8 mouse cellular contexts compared by ENCODE assay signal in the genomic region with DNA sequence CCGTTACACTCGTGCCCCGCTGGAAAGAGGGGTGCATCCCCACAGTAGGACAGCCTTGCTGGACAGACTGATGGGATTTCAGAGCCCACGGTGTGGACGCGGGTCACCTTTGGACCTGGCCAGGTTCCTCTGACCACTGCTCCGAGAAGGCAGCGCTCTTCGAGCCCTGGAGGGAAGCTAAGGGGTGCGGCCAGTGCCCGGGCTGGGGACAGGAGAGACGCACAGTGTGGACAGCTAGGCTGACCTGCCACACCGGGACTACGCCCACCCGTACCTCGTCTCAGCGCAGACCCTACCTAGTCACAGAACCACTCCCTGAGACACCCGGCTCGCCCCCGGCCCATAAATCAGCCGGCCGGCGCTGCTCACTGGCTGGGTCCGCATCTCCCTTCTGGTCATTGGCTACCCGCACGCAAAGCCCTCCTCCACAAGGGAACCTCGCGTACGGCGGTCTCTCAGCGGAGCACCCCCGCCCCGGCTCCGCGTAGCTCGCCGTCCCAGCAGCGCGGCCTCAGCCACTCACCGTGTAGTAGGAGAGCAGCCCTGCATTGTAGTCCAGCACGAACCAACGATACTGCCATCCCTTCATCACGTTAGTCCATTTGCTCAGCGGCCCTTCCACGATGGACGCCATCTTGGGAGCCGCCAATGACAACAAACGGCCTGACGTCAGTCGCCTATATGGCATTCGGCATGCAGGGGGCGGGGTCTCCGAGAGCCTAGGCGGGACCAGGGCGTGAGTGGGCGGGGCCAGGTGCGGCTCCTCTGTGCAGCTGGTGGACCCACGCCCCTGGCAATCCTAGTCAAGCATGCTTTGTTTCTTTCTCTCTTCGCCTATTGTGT. TPM values are rescaled to one million over a fixed set of nuclear protein-coding genes. Genes with fewer than 3 reads are reported as not detected.
DNase-seq lines count a peak whose midpoint lies in the region; ATAC-seq and TF ChIP-seq lines count a peak whose summit lies in the region.

TSS of gene Osbpl9 (minus strand) at position 691 of the 843 bp plus-strand sequence.

- H3K27ac ChIP-seq in bone marrow macrophage, adult 2 months (ENCODE audit: insufficient read depth, low read depth, low read length) = peak within 1 kb of the TSS; percentile 26
- peak within 1 kb of the TSS; percentile 87 for H3K27ac ChIP-seq in embryonic fibroblast, embryonic 13.5 days (ENCODE audit: insufficient read depth, low read length)
- H3K27ac ChIP-seq in kidney, embryonic 14.5 days (ENCODE audit: low read depth, low read length) = peak within 1 kb of the TSS; percentile 92
- peak within 1 kb of the TSS; percentile 98 for H3K27ac ChIP-seq in limb, embryonic 15.5 days

- TF ChIP-seq POLR2A in bone marrow macrophage, adult 2 months (IDR thresholded peaks at IDR 0.05; ENCODE audit: borderline replicate concordance, low read depth, low read length) = no peak
- peak; percentile 83 for TF ChIP-seq POLR2A in embryonic fibroblast, embryonic 13.5 days (IDR thresholded peaks at IDR 0.05; ENCODE audit: low read depth, low read length)

- WGBS in kidney, embryonic 14.5 days = under 1% methylated on average over 59 of the region's 59 CpGs
- under 1% methylated on average over 59 of the region's 59 CpGs for WGBS in limb, embryonic 15.5 days

- DNase-seq in A20 (ENCODE audit: low read depth, low spot score) = peak; percentile 99
- DNase-seq in heart, adult 9 months (ENCODE audit: low spot score in 2 of 2) = peak; percentile 95 to 98
- peak; percentile 90 to 93 for DNase-seq in monocyte, adult 2 months (ENCODE audit: low read depth in 1 of 2, low spot score in 2 of 2)
- peak; percentile 97 to 98 for DNase-seq in spleen, postnatal 36 days (ENCODE audit: low spot score in 2 of 2)

- H3K4me2 ChIP-seq in kidney, embryonic 14.5 days (replicated peaks; ENCODE audit: low read depth, low read length) = peak within 1 kb of the TSS; percentile 88
- H3K4me2 ChIP-seq in limb, embryonic 15.5 days = peak within 1 kb of the TSS; percentile 93

- peaks cover 36% of the 10 kb centered on the region for H3K4me1 ChIP-seq in bone marrow macrophage, adult 2 months (ENCODE audit: control insufficient read depth, insufficient read depth, low read length)
- peaks cover 4% of the 10 kb centered on the region; the same call in 1 of the 2 replicates for H3K4me1 ChIP-seq in embryonic fibroblast, embryonic 13.5 days (ENCODE audit: control insufficient read depth, insufficient read depth, low read length)
- peaks cover 6% of the 10 kb centered on the region for H3K4me1 ChIP-seq in kidney, embryonic 14.5 days (ENCODE audit: control insufficient read depth, insufficient read depth, low read length)
- peaks cover 7% of the 10 kb centered on the region; the same call in 1 of the 2 replicates for H3K4me1 ChIP-seq in limb, embryonic 15.5 days

- no peaks in the 10 kb centered on the region for H3K9me3 ChIP-seq in kidney, embryonic 14.5 days (ENCODE audit: control insufficient read depth, low read length)
- H3K9me3 ChIP-seq in limb, embryonic 15.5 days = no peaks in the 10 kb centered on the region

- peak within 1 kb of the TSS; percentile 75 for H3K9ac ChIP-seq in kidney, embryonic 14.5 days (ENCODE audit: low read depth, low read length)
- H3K9ac ChIP-seq in limb, embryonic 15.5 days = peak within 1 kb of the TSS; percentile 78

- H3K4me3 ChIP-seq in bone marrow macrophage, adult 2 months (ENCODE audit: insufficient read depth, low read length) = peak within 1 kb of the TSS; percentile 69
- H3K4me3 ChIP-seq in embryonic fibroblast, embryonic 13.5 days (ENCODE audit: insufficient read depth, low read length) = peak within 1 kb of the TSS; percentile 83
- peak within 1 kb of the TSS; percentile 77 for H3K4me3 ChIP-seq in kidney, embryonic 14.5 days (ENCODE audit: low read length)
- H3K4me3 ChIP-seq in limb, embryonic 15.5 days = peak within 1 kb of the TSS; percentile 87

- H3K27me3 ChIP-seq in kidney, embryonic 14.5 days (ENCODE audit: control insufficient read depth, insufficient read depth, low read length) = no peaks in the 10 kb centered on the region
- H3K27me3 ChIP-seq in limb, embryonic 15.5 days = no peaks in the 10 kb centered on the region

- H3K36me3 ChIP-seq in kidney, embryonic 14.5 days (ENCODE audit: control insufficient read depth, insufficient read depth, low read length) = no peaks in the 10 kb centered on the region; the same call in 1 of the 2 replicates
- 0 out of 2 replicates have a peak, but pooled peaks cover 2% of the 10 kb centered on the region for H3K36me3 ChIP-seq in limb, embryonic 15.5 days

- no peak for TF ChIP-seq CTCF in bone marrow macrophage, adult 2 months (IDR thresholded peaks at IDR 0.05; ENCODE audit: low read depth, low read length)
- no peak for TF ChIP-seq CTCF in embryonic fibroblast, embryonic 13.5 days (IDR thresholded peaks at IDR 0.05; ENCODE audit: borderline replicate concordance, insufficient read depth, low read length)

- ATAC-seq in kidney, embryonic 14.5 days (ENCODE audit: low FRiP score, low TSS enrichment) = peak; percentile 99
- ATAC-seq in limb, embryonic 15.5 days (ENCODE audit: insufficient number of reproducible peaks, low FRiP score, low TSS enrichment, low read depth) = peak; percentile 98

RNA-seq across cellular contexts. Expression of gene Osbpl9, which starts in this region (rescaled TPM):
- polyA plus RNA-seq in bone marrow macrophage, adult 2 months (2012; ENCODE audit: insufficient read depth, insufficient read length, missing spikeins) = 133 and 157 TPM in 2 replicates
- polyA plus RNA-seq in embryonic fibroblast, embryonic 13.5 days (2011; ENCODE audit: insufficient read length, low read depth, missing spikeins) = 113 and 127 TPM in 2 replicates
- polyA plus RNA-seq in kidney, embryonic 14.5 days (2014; fragmentation: Nextera tagmentation; extraction: Ambion mirVana) = 48.5 and 61.1 TPM in 2 replicates
- polyA plus RNA-seq in limb, embryonic 15.5 days (2015; fragmentation: Nextera tagmentation; extraction: Ambion mirVana) = 62.1 and 63.8 TPM in 2 replicates

Comparison
In these comparisons a context has a peak if more than half of its experiments do, and no peak if none do; other contexts are left out.
1. Peak in every context shown above with its lines: DNase-seq, ATAC-seq, H3K4me3 ChIP-seq and H3K27ac ChIP-seq.
2. H3K27ac ChIP-seq: peak in every context shown above with its lines; median percentile 98 in limb, embryonic 15.5 days; 92 in kidney, embryonic 14.5 days; 87 in embryonic fibroblast, embryonic 13.5 days; 26 in bone marrow macrophage, adult 2 months.